Mouse (Mus musculus): ENCODE results near the gene Amn.

Amn gene

DNA sequence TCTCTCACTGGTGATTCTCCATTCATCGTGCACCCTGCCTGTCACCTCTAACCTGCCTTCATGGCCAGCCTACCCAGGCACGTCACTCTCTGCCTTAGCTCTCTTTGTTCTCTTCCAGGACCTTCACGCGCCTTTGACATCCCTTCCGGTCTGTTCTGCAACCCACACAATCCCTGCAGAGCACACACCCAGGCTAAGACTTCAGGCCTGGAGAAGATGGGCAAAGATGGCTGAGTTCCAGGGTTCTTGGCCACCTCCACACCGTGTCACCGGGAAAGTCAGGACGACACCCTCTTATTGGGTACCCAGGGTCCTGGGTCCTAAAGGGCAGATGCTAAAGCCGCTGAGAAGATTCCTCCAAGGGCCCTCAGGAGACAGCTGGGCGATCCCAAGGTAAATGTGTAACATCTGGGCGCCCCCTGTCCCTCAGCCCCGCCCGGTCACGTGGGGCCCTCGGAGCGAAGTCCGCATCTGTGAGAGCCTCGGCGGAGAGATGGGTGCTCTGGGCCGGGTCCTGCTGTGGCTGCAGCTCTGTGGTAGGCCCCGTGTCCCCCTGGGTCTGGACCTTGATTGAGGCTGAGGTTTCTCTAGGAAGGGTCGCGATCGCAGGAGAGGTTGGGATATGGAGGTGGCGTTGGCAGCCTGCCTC lies at the start of gene Amn:
Gene Amn, plus strand, starts transcription at position 467 of the 649 bp plus-strand sequence.
- no peak for DNase-seq (ENCODE audit: low read depth)

DNA sequence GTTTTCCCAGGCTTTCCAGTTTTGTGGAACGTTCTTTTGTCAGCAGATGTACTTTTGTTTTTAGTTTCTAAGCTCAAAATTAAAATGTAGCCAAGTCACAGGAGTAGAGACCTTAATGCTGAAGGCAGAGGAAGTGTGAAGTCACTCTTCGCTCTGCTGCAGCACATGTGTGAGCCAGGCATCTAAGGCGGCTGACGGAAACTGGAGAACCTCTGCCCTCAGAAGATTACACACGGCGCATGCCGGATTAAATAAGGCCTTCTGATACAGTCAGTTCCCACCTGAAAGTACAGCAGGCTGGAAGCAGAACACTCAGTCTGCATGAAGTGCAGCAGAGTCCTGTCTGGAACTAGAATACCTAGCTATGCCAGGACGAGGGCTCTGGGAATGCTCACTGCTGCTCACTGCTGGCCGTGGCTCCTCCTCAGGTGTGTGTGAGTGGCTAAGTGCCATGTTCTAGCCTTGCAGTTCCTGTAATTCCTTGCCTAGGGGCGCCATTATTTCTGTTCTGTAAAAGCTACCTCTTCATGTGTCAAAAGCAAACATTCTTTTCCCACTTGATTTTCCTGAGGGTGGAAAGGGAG lies 45.6 kb upstream of the Amn start:
- DNase-seq (ENCODE audit: low read depth): no peak

DNA sequence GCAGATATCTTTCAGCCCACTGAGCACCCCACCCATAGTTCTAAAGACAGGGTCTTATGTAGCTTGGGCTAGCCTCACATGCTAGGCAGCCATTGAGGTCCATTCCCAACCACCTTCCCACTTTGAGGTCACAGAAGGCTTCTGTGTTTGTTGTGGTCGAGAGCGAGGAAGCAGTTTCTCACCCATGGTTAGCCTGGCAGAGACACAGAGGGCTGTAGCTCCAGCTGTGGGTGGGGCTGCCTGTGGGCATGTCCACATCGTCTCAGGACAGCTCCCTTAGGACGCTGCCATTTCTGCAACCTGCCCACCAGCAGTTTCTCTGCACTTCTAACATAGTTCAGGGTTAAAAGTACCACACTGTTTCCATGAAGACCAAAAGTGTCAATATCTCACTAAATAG lies 43.5 kb upstream of the Amn start:
- no peak for DNase-seq (ENCODE audit: low read depth)

DNA sequence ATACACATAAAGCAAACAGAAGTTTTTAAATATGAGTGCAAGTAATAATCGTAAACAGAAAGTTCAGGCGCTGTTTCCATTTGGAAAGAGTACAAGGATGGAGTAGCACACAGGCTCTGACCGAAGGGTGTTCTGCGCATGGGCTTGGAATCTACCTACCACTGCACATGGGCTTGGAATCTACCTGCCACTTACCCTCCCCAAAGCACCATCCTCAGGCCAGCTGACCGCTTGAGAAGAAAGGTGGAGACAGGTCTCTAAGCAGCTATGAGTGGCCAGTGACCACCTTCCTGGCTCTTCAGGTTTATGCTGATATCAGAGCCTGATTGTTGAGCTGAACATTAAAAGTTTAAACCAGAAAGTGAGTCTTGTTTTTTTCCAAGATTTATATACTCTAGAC lies 42.4 kb upstream of the Amn start:
- DNase-seq (ENCODE audit: low read depth): no peak

DNA sequence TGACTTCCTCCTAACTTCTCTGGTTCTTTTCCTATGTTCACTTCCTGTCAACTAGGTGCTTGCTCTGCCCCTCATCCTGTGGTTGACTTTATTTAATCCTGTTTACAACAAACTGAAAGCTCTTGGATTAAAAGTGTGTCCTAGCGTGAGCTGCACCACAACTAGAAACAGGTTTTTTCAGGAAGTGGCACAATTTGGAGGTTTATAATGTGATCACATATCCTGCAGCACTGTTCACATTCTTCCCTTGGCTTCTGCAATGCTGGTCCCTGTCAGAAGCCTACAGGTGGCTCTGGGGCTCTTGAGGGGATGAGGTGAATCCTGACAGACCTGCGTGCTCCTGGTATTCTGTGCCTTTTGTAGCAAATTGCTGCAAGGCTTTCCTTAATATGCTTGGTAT lies 40.1 kb upstream of the Amn start:
- no peak for DNase-seq (ENCODE audit: low read depth)

DNA sequence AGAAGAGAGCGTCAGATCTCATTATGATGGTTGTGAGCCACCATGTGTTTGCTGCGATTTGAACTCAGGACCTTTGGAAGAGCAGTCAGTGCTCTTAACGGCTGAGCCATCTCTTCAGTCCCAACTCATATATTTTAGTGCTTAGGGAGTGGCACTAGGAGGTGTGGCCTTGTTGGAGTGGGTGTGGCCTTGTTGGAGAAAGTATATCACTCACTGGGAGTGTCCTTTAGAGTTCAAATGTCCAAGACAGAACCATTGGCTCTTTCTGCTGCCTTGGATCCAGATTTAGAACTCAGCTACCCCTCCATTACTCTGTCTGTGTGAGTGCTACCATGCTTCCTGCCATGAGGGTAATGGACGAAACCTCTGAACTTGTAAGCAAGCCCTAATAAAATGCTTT lies 37.1 kb upstream of the Amn start:
- DNase-seq (ENCODE audit: low read depth): no peak

DNA sequence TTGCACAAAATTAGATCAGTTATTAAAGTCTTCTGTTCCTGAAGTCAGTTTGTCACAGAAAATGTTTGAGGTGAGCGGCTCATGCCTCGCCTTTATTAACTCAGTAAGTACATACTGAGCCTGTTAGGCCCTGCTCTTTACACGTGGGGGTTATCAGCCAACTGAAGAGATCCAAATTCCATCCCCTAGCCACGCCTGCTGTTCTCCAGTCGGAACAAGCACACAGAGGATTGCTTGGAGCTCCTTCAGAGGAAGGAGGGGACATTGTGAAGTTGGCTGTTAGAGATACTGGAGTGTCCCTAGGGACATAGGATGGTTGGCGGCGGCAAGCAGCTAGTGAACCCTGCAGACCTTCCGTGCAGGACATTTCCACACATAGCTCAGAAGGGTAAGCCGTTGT lies 36.5 kb upstream of the Amn start:
- DNase-seq (ENCODE audit: low read depth): no peak

DNA sequence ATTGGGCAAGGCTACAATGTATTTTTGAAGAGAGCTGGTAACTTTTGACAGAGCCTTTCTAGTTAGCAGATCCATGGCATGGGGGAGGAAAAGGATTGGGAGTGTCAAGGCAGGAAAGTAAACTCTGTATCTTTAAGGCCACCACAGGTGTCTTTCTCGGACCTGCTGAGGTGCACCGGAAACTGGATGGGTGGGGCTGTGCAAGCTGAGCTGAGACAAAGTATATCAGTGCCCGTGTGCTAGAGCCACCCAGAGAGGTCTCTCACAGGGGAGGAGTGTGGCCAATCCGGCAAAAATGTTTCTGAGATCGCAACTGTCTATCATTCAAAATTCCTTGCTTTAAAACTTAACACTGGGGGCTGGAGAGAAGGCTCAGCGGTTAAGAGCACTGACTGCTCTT lies 35.3 kb upstream of the Amn start:
- no peak for DNase-seq (ENCODE audit: low read depth)

DNA sequence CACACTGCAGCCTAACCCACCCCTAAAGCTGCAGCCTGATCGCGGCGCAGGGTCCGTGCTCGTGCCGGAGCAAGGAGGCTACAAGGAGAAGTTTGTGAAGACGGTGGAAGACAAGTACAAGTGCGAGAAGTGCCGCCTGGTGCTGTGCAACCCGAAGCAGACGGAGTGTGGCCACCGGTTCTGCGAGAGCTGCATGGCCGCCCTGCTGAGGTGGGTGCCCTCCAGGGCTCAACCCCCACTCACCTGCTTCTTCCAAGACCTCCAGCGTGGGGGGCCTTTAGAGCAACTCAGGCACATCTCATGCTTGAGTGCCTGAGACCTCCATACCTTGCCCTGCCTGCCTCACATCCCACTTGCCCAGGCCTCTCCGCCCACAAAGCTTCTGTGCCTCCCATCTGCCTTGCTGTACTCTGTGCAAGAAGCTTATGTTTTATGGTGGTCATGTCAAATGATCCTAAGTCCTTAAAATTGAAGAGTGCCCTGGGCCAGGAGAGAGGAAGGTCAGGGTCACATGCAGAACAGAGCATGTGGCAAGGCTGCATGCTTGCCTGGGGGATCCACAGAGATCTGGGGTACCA lies 33.2 kb upstream of the Amn start:
- no peak for DNase-seq (ENCODE audit: low read depth)

DNA sequence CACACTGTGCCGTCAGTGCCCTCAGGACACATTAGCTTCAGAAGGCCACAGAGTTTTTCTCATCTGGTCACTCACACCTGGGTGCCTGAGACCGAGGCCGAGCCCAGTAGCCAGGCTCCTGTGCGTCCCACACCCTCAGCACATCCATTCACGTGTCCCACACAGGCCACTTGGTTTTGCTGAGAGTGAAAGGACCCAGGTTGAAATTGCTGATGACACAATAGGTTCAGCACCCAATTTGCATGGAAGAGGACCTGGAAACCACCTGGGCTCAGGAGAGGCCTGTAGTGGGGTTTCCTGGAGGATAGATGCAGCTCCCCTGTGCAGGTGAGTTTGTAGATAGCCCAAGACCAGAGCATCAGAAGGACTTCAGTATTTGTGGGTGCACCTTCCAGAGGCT lies 32.5 kb upstream of the Amn start:
- no peak for DNase-seq (ENCODE audit: low read depth)

DNA sequence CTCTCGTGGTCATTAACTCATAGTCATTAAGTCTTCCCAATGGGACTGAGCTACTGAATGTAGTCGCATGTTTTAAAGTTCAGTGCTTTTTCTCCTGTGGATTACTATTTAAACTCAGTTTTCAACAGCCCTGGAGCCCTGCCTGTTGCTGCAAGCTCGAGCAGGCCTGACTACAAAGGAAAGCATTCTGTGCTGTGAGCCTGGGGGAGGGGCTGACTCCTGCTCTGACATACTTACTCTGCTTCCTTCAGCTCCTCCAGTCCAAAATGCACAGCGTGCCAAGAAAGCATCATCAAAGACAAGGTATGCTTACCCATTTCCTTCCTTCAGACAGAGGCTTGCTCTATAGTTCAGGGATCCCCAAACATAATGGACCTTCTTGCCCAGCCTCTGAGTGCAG lies 32.1 kb upstream of the Amn start:
- DNase-seq (ENCODE audit: low read depth): no peak

DNA sequence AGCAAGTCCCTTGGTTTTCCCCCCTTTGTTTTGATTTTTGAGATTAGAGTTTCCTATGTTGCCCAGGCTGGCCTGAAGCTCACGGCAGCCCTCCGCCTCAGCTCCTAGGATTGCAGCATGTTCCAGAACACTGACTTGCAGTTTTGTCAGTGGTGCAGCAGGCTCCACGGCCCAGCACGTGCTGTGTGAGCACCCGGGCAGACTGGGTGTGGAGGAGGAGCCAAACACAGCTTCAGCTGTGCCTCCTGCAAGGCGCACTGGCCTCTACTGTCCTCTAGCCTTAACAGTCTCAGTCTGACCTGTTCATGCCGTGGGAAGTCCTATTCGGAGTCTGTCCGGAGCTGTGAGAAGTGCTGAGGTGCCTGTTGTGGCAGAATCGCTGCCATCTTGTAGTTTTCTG lies 31.0 kb upstream of the Amn start:
- DNase-seq (ENCODE audit: low read depth): no peak

DNA sequence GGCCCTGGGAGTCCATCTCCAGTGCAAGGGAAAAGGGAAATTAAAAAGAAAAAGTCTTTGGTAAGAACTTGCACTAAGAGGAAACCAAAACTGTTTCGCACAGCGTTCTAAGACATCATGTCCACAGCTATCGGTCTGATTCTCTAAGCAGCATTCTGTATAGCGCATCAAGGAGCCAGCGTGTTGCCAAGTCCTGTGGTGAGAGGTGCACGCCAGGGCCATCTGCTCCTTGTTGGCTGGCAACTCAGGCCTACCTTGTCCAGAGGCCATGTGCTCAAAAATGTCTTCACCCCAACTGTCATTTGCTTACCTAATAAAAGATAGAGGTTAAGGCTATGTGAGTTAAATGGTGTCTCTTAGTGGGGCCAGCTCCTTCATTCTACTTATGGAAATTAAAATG lies 29.0 kb upstream of the Amn start:
- DNase-seq (ENCODE audit: low read depth): no peak

DNA sequence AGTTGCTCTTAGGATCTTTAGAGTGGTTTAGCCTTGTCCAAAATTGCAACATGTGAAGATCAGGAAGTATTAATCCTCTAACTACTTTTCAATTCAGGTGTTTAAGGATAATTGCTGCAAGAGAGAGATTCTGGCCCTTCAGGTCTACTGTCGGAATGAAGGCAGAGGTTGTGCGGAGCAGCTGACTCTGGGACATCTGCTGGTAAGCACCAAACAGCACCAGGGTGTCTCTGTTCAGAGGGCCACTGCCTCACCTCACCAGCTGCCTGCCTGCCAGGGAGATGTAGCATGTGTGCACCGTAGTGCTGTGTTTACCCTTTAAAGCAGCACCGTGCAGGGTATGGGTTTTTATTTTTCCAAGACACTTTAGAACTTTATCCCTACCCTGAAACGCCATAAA lies 28.5 kb upstream of the Amn start:
- no peak for DNase-seq (ENCODE audit: low read depth)

DNA sequence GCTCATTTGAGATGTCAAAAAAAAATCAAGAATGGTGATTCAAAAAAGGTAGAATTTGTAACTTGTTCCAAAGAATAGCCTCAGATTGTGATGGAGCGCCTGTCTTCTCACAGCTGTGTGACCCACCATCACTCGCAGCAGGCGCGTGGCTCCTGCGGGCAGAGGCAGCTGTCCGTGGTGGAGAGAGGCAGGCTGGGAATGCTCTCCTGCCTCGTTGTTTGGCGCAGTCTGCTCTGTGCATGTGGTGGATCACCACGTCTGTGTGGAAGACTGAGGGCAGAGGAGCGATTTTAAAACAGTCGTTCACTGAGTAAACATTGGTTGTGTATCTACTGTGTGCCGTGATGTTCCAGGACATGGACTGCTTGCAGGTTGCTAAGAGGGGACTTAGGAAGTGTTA lies 27.2 kb upstream of the Amn start:
- no peak for DNase-seq (ENCODE audit: low read depth)

DNA sequence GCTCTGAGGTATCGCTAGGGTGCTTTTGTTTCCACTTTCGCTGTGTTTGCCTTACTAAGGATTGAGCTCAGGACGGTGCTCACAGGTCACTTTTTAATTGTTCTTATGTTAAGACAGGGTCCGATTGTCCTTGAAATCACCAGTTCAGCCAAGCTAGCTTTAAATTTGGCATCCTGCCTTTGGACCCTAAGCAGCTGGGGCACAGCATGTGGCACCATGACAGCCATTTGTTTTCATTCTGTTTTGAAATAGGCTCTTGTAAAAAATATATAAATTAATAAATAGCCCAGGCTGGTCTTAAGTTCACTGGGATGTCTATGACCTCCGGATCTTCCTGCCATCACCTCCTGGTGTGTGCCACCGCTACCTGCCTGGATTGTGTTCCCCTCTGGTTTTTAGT lies 25.8 kb upstream of the Amn start:
- DNase-seq (ENCODE audit: low read depth): no peak

DNA sequence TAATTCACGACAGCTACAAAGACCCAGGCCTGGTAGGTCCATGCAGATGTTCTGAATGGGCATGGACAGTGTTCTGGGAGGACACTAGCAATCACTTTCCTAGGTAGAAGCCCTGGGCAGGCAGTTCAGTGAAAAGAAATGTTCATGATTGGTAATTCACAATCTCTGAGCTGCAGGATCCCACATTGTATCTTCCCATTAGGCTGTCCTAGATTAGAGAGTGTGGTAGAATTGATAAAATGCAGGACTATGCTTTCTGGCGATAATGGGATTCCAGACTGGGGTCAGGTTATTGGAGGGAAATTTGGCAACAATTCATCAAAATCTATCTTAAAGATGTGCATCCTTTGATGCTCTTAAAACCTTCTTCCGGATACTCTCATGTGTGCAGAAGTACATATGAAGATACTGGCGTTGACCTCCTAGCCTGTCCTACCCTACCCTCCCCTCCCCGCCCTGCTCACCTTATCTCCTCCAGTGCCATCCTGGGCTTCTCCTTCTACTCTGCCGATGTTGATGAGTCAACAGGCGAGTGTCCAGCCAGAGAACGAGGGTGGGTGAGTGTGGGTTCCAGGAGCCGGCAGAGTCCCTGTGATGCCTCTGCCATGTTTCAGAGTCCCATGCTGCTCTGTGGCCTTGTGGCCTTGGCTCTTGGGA lies 24.0 kb upstream of the Amn start:
- DNase-seq (ENCODE audit: low read depth): no peak

DNA sequence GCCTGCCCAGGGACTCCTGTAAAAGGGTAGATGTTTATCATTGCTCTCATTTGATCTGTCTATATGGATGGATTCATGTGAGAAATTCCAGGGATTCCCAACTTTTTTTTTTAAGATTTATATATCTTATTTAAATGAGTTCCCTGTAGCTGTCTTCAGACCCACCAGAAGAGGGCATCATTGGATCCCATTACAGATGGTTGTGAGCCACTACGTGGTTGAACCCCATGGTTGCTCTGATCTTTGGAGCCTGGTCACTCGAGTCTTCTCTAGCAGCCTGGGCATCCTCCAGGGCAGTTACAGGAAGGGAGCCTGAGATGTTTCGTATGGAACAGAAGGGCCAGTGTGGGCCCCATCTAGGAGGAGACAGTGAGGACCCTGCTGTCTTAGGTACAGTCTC lies 21.8 kb upstream of the Amn start:
- DNase-seq (ENCODE audit: low read depth): no peak

DNA sequence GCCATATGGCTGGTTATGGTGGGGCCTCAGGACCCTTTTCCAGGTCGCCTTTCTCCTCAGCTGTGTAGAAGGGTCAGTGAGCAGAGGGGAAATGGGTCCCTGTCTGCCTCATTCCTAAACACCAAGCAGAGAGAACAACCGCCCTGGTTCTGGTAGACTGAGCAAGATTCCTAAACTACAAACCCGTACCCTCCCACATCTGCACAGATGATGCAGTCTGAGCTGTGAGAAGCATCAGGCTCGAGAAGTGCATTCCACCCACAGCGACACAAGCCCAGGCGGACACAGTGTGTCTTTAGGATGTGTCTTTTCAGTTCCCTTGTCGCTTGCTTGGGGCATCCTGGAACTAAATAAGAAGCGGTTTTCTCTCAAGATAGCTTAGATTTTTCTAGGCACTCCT lies 20.8 kb upstream of the Amn start:
- DNase-seq (ENCODE audit: low read depth): no peak

DNA sequence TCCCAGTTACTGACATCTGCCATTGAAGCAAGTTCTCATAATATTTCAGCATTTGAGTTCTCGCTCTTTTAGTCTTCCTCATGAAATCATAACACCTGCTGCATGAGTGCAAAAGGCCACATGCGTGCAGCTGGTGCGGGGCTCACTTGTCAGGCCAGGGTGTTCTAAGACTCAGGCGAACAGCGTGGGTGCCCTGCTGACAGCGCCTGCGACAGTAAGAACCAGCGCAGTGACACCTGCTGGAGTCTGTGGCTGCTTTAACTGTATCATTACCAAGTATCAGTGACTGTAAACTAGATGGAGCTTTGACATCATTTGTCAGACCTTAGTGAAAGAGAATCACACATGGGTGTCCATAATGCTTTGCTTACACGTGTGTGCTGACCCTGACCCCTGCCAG lies 19.7 kb upstream of the Amn start:
- no peak for DNase-seq (ENCODE audit: low read depth)

DNA sequence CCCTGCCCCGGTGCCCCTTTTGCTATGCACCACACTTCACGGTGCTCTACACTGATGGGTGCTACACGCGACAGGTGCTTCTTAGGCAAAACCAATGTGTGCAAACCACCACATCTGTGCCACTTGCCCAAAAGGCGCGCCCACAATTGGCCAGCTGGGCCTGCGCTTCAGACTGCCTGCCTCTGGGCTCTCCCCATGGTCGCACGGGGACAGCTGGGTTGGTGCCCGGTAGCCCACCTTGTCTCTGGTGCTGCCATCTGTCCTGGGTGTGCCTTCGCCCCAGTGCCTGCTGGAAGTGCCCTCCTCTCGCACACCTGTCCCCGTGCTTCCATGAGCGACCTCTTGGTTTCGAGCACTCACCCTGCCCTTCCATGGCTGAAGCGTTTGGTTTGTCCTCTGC lies 7.2 kb upstream of the Amn start:
- no peak for DNase-seq (ENCODE audit: low read depth)

DNA sequence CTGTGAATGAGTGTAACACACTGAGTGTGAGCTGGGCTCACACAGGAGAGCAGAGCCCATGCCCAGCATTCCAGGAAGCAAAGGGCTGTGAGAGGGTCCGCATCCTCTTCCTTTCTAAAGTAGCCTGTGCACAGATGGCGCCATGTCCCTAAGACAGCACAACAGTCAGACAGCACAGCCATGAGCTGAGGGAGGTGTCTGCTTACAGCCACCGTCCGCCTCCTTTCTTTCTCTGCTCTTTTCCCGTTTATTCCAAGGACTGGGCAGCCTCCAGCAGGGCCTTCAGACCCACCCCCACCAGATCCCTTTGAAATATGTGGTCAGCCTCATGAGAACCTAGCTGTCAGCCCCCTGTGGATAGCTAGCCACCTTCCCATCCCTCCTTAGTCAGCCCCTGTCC lies 5.7 kb upstream of the Amn start:
- no peak for DNase-seq (ENCODE audit: low read depth)

DNA sequence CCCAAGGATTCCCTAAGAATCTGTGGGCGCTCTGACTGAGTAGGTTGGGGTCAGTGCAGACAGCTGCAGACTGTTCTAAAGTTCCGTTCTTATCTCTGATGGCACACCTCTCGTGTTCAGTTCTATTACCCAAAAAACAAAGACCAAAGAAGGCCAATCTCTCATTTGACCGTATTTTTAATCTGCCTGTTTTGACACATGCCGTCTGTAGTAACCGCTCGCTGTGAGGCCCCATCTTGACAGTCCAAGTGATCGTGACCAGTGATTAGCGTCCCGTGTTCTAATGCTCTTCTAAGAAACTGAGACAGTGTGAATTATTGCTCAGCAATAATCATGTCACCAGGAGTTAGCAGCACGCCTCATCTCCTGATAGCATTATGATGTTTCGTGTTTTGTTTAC lies 4.3 kb upstream of the Amn start:
- DNase-seq (ENCODE audit: low read depth): no peak
